Mouse (Mus musculus): ENCODE measurements around the gene Ppig. TPM values are rescaled to one million over a fixed set of nuclear protein-coding genes. Genes with fewer than 3 reads are reported as not detected.
"Not testable (repeated sequence)": the region's sequence is repeated elsewhere in the genome, so short reads cannot be mapped to it uniquely, and the experiment has no call there.

The Ppig gene
- total RNA-seq (2014; fragmentation: Nextera tagmentation) (73.4 and 94.4 TPM in 2 replicates), total RNA-seq (2017) (72.8 and 124 TPM in 2 replicates)

- peak; percentile 7; the same call in 1 of the 2 replicates for ATAC-seq (replicated peaks; ENCODE audit: low FRiP score, low TSS enrichment, poor library complexity, severe bottlenecking)
These were observed at the start of gene Ppig for GRCm38 (mm10) chr2:69722273-69722649. Gene Ppig (plus strand): TSS chr2:69722545.

DNA sequence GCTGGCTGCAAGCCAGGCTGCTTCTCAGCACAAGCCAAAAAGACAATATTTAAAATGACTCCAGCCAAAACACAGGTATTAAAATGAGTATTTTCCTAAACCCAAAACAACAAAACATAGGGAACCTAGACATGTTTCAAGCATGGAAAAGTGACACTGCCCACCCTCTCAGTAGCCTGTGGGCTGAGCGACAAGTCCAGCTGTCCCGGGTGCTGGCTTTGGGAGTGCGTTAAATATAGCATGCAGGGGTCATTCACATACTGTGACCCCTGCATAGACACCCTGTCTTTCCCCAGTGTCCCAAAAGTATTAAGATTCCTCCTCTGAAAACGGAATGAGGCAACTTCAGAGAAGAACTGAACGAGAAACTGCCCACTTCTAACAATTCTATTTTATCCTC, 48.6 kb upstream of the Ppig start:
- no peak for ATAC-seq (replicated peaks; ENCODE audit: low FRiP score, low TSS enrichment, poor library complexity, severe bottlenecking)

GRCm38 (mm10) chr2:69675266-69675665, 47.1 kb upstream of the Ppig start:
- ATAC-seq (replicated peaks; ENCODE audit: low FRiP score, low TSS enrichment, poor library complexity, severe bottlenecking): no peak

- ATAC-seq (replicated peaks; ENCODE audit: low FRiP score, low TSS enrichment, poor library complexity, severe bottlenecking): 0 out of 2 replicates have a peak, but pooled peaks have one; percentile 57
These were observed 45.6 kb upstream of the Ppig start for GRCm38 (mm10) chr2:69676713-69677112.

DNA sequence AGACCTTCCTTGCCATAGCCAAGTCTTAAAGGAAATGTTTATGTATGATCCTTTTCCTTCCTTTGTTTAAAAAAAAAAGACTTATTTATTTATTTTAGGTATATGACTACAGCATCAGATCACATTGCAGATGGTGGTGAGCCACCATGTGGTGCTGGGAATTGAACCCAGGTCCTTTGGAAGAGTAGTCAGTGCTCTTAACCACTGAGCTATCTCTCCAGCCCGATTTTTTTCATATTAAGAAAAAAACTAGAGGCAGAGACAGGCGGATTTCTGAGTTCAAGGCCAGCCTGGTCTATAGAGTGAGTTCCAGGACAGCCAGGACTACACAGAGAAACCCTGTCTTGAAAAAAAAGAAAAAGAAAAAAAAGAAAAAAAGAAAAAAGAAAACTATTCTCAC, 45.1 kb upstream of the Ppig start:
- ATAC-seq (replicated peaks; ENCODE audit: low FRiP score, low TSS enrichment, poor library complexity, severe bottlenecking): not testable (repeated sequence)

- peak; percentile 68; the same call in 1 of the 2 replicates for ATAC-seq (replicated peaks; ENCODE audit: low FRiP score, low TSS enrichment, poor library complexity, severe bottlenecking)
These were observed 42.4 kb upstream of the Ppig start for GRCm38 (mm10) chr2:69679990-69680389.

DNA sequence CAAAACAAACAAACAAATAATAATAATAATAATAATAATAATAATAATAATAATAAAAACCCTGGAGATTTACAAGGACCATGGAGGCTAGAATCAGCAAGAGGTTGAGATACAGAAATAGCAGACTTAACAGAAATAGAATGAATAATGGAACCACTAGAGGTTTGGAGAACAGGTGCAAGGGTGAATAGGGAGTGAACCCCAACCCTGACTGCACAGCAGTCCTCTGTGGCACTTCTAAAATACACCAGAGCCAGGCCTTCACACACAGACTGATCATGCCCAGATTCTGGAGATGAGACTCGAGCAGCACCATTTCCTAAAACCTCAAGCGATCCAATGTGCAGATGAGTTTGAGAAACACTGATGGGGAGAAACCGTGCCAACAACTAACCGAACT, 40.4 kb upstream of the Ppig start:
- no peak for ATAC-seq (replicated peaks; ENCODE audit: low FRiP score, low TSS enrichment, poor library complexity, severe bottlenecking)

DNA sequence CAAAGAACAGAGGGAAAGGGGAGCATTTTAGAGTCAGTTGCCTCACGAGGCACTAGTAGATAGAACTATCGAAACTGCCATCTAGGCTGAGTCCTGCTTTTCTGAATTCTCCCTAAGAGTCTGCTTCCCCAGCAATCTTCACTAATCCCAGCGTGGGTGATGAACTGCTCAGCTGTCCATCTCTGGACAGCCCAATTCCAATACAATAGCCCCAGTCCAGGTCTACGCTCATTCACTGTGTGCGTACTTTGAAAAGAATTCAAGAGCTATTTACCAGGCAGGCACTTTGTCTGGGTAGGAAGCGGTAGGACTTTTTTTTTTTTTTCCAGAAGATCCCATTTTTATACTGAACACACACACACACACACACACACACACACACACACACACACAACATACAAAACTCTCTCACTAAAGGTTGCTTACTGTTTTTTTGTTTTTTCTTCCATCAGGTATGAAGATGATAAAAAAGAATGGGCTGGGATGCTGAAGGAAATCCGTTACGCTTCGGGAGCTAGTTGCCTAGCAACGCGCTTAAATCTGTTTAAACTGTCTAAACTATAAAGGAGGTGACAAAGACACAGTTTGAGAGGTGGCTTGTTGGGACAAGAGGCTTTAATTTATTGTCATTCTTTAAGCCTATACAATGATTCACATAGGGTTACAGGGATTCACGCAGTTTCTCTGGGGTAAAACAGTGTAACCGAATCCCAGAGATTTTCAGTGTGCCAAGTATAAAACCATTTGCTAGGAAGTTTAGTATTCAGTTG, 39.1 kb upstream of the Ppig start:
- no peak for ATAC-seq (replicated peaks; ENCODE audit: low FRiP score, low TSS enrichment, poor library complexity, severe bottlenecking)

GRCm38 (mm10) chr2:69684488-69684887, 37.9 kb upstream of the Ppig start:
- ATAC-seq (replicated peaks; ENCODE audit: low FRiP score, low TSS enrichment, poor library complexity, severe bottlenecking): no peak

DNA sequence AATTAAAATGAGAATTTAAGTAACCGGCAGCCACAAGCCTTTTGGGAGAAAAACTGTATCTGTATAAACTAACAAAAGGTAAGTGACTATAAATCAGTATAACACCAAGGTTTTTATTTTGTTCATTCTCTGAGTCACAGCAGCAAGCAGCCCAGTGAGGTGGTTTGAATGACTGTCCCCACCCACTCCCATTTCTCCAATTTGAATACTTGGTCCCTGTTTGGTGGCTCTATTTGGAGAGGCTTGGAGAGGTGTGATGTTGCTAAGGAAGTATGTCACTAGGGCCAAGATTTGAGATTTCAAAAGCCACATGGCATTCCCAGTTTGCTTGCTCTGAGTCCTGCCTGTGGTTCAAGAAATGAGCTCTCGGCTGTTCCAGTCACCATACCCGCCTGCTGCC, 32.1 kb upstream of the Ppig start:
- ATAC-seq (replicated peaks; ENCODE audit: low FRiP score, low TSS enrichment, poor library complexity, severe bottlenecking): no peak

DNA sequence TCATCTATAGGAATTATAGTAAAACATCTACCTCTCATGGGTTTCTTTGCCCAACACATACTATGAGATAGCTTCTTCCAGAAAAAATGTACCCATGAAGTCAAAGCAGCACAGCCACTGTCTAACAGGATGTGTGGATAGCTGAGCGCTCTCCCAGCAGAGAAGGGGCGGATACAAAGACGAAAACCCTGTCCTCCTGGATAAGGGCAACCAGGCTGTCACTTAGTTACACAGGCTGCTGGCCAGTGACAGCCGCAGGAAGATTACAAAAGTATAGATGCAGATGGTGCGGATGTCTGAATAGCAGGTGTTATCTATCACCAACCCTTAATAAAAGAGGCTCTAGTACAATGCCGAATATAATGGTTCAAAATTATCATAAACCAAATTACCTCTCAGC, 31.5 kb upstream of the Ppig start:
- ATAC-seq (replicated peaks; ENCODE audit: low FRiP score, low TSS enrichment, poor library complexity, severe bottlenecking): no peak

GRCm38 (mm10) chr2:69693501-69693900, 28.8 kb upstream of the Ppig start:
- 0 out of 2 replicates have a peak, but pooled peaks have one; percentile 37 for ATAC-seq (replicated peaks; ENCODE audit: low FRiP score, low TSS enrichment, poor library complexity, severe bottlenecking)

- no peak for ATAC-seq (replicated peaks; ENCODE audit: low FRiP score, low TSS enrichment, poor library complexity, severe bottlenecking)
These were observed 21.9 kb upstream of the Ppig start for GRCm38 (mm10) chr2:69700446-69700845.

DNA sequence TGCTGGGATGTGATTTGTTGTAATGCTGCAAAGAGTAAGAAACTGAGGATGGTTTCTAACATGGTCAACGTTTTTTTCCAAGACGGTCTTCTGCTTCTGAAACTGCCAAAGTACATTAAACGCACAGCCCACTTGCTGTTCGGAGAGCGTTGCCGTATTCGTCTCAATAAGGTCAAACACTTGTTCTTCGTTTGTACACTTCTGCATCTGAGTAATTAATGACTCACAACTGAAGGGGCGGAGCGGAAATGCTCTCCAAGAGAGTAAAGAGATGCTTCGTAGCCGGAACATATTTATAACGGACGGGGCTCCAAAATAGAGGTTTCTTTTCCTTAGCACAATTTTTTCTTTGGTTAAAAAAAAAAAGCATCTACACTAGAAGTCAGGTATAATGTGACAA, 10.2 kb upstream of the Ppig start:
- no peak for ATAC-seq (replicated peaks; ENCODE audit: low FRiP score, low TSS enrichment, poor library complexity, severe bottlenecking)

- ATAC-seq (replicated peaks; ENCODE audit: low FRiP score, low TSS enrichment, poor library complexity, severe bottlenecking): peak; percentile 100
These were observed 9.2 kb upstream of the Ppig start, which contains the start of gene Fastkd1 for GRCm38 (mm10) chr2:69712981-69713625. Gene Fastkd1 (minus strand): TSS chr2:69713516.

- ATAC-seq (replicated peaks; ENCODE audit: low FRiP score, low TSS enrichment, poor library complexity, severe bottlenecking): no peak
These were observed 8.7 kb upstream of the Ppig start for GRCm38 (mm10) chr2:69713626-69714014.

DNA sequence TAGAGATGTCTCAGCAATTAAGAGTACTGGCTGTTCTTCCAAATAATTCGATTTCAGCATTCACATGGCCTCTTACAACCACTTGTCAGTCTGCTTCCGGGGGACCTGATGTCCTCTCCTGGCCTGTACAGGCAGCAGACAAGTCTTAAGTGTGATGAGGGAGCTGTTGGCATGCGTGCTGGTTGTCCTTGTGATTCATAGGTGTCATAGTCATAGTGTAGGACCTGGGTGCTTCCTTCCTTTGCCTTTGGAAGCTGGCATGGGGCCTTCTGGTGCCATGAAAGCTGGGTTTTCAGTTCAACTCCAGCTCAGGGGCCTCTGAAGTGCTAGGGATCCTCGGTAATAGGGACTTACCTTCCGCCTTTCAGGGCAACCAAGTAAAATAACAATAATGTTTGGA, 8.2 kb upstream of the Ppig start:
- ATAC-seq (replicated peaks; ENCODE audit: low FRiP score, low TSS enrichment, poor library complexity, severe bottlenecking): no peak

GRCm38 (mm10) chr2:69716483-69716882, 5.9 kb upstream of the Ppig start:
- no peak for ATAC-seq (replicated peaks; ENCODE audit: low FRiP score, low TSS enrichment, poor library complexity, severe bottlenecking)

DNA sequence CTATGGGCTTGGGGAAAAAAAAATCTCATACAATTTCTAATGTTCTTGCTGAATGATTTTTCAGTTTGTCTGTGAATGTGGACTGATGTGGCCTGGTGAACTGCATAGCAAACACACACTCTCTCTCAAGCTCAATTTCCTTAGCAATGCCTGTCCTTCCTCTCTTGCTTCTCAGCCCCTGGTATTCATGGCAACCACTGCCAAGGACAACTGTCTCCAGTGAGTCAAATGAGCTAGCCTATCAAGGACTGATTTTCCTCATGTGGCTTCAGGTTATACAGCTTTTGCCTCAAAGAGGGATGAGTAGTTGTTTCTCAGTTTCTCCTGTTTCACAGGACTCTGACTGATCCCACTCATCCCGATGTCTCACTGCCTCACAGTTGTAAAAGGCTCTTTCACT, 3.2 kb upstream of the Ppig start:
- ATAC-seq (replicated peaks; ENCODE audit: low FRiP score, low TSS enrichment, poor library complexity, severe bottlenecking): no peak

GRCm38 (mm10) chr2:69722650-69723518, 539 bp downstream of the Ppig start:
- peak; percentile 86 for ATAC-seq (replicated peaks; ENCODE audit: low FRiP score, low TSS enrichment, poor library complexity, severe bottlenecking)

Measured in megakaryocyte-erythroid progenitor cell, adult 5-6 weeks (primary cell).